Mouse (Mus musculus): ENCODE results near the gene Pank1. TPM values are rescaled to one million over a fixed set of nuclear protein-coding genes. Genes with fewer than 3 reads are reported as not detected.

The Pank1 gene
- polyA plus RNA-seq, 1 experiment from 2014 or later, result 10.7 TPM

- H3K27me3 ChIP-seq (ENCODE audit: control insufficient read depth, insufficient read depth, low read length), result no peaks in the 10 kb centered on the region
- no peaks in the 10 kb centered on the region for H3K36me3 ChIP-seq (ENCODE audit: control insufficient read depth, insufficient read depth, low read length)
- H3K4me2 ChIP-seq (ENCODE audit: low read length), result no peak overlapping the region
- DNase-seq, result no peak
- H3K9ac ChIP-seq (replicated peaks; ENCODE audit: low read length), result no peak overlapping the region
- H3K4me1 ChIP-seq (ENCODE audit: control insufficient read depth, insufficient read depth, low read length), result no peaks in the 10 kb centered on the region
- no peak for ATAC-seq (ENCODE audit: low FRiP score, low TSS enrichment)
- no peak overlapping the region for H3K27ac ChIP-seq (replicated peaks; ENCODE audit: low read depth, low read length)
- WGBS, result 93% methylated on average over 7 of the region's 7 CpGs
- no peak overlapping the region for H3K4me3 ChIP-seq (replicated peaks; ENCODE audit: low read depth, low read length)
- no peaks in the 10 kb centered on the region for H3K9me3 ChIP-seq (ENCODE audit: control insufficient read depth, low read length)
Measured at GRCm38 (mm10) chr19:34905424-34905823, 26.2 kb upstream of the Pank1 start.

DNA sequence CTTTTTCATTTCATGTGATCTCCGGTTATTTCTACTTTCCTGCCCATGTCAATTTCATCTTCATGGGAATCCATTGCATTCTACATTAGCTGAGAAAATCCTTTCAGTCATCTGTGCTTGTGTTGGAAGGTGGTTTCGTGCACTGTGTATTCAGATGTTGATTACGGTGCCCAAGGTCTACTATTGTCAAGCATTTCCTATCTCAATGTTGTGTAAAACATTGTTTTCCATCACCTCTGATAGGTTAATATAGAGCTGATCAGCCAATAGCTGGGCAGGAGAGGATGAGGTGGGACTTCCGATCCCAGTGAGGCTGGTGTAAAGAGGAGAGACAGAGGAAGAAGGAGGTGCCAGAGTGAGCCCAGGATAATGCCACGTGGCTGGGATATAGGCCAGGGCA, 24.8 kb upstream of the Pank1 start:
- Histone ChIP-seq H3K9ac (replicated peaks; ENCODE audit: low read length) (no peak overlapping the region), H3K27me3 (ENCODE audit: control insufficient read depth, insufficient read depth, low read length) (no peaks in the 10 kb centered on the region), H3K27ac (replicated peaks; ENCODE audit: low read depth, low read length) (no peak overlapping the region), H3K9me3 (ENCODE audit: control insufficient read depth, low read length) (no peaks in the 10 kb centered on the region), H3K4me1 (ENCODE audit: control insufficient read depth, insufficient read depth, low read length) (no peaks in the 10 kb centered on the region), H3K4me2 (ENCODE audit: low read length) (no peak overlapping the region), H3K4me3 (replicated peaks; ENCODE audit: low read depth, low read length) (no peak overlapping the region), H3K36me3 (ENCODE audit: control insufficient read depth, insufficient read depth, low read length) (no peaks in the 10 kb centered on the region)
- ATAC-seq (ENCODE audit: low FRiP score, low TSS enrichment) (no peak), DNase-seq (no peak)
- WGBS, result 82% methylated on average over 5 of the region's 5 CpGs

GRCm38 (mm10) chr19:34901735-34902134, 22.5 kb upstream of the Pank1 start:
- DNase-seq, result no peak
- no peaks in the 10 kb centered on the region for H3K36me3 ChIP-seq (ENCODE audit: control insufficient read depth, insufficient read depth, low read length)
- H3K4me2 ChIP-seq (ENCODE audit: low read length), result no peak overlapping the region
- 94% methylated on average over 2 of the region's 2 CpGs for WGBS
- H3K4me3 ChIP-seq (replicated peaks; ENCODE audit: low read depth, low read length), result no peak overlapping the region
- ATAC-seq (ENCODE audit: low FRiP score, low TSS enrichment), result no peak
- no peak overlapping the region for H3K9ac ChIP-seq (replicated peaks; ENCODE audit: low read length)
- no peaks in the 10 kb centered on the region for H3K4me1 ChIP-seq (ENCODE audit: control insufficient read depth, insufficient read depth, low read length)
- H3K9me3 ChIP-seq (ENCODE audit: control insufficient read depth, low read length), result no peaks in the 10 kb centered on the region
- H3K27ac ChIP-seq (replicated peaks; ENCODE audit: low read depth, low read length), result no peak overlapping the region
- no peaks in the 10 kb centered on the region for H3K27me3 ChIP-seq (ENCODE audit: control insufficient read depth, insufficient read depth, low read length)

- H3K9me3 ChIP-seq (ENCODE audit: control insufficient read depth, low read length), result no peaks in the 10 kb centered on the region
- no peak for DNase-seq
- no peaks in the 10 kb centered on the region for H3K4me1 ChIP-seq (ENCODE audit: control insufficient read depth, insufficient read depth, low read length)
- no peak overlapping the region for H3K9ac ChIP-seq (replicated peaks; ENCODE audit: low read length)
- H3K27me3 ChIP-seq (ENCODE audit: control insufficient read depth, insufficient read depth, low read length), result no peaks in the 10 kb centered on the region
- no peak overlapping the region for H3K27ac ChIP-seq (replicated peaks; ENCODE audit: low read depth, low read length)
- H3K4me3 ChIP-seq (replicated peaks; ENCODE audit: low read depth, low read length), result no peak overlapping the region
- no peak overlapping the region for H3K4me2 ChIP-seq (ENCODE audit: low read length)
- no peaks in the 10 kb centered on the region for H3K36me3 ChIP-seq (ENCODE audit: control insufficient read depth, insufficient read depth, low read length)
- whole genome bisulfite sequencing, result 95% methylated on average over 7 of the region's 7 CpGs
- no peak for ATAC-seq (ENCODE audit: low FRiP score, low TSS enrichment)
Measured at GRCm38 (mm10) chr19:34901266-34901665, 22.0 kb upstream of the Pank1 start.

DNA sequence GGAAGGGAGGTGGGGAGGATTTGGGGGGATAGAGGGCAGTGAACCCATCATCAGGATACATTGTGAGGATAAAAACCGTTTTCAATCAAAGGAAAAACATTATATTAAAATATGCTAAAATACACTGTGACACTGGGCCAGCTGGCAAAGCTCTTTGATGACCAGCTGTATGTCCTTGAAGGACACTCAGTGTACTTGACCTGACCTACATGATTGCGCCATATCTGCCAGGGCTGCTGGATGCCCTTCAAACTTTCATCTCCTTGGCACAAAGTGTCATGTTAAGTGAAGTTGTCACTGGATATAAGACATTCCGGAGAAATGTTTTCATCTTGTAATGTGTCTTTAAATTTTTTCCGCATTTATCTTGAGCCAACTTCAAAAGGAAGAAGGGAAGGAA, 19.7 kb upstream of the Pank1 start:
- Histone ChIP-seq H3K4me3 (replicated peaks; ENCODE audit: low read depth, low read length) (no peak overlapping the region), H3K4me1 (ENCODE audit: control insufficient read depth, insufficient read depth, low read length) (no peaks in the 10 kb centered on the region), H3K9me3 (ENCODE audit: control insufficient read depth, low read length) (no peaks in the 10 kb centered on the region), H3K36me3 (ENCODE audit: control insufficient read depth, insufficient read depth, low read length) (no peaks in the 10 kb centered on the region), H3K4me2 (ENCODE audit: low read length) (no peak overlapping the region), H3K27me3 (ENCODE audit: control insufficient read depth, insufficient read depth, low read length) (no peaks in the 10 kb centered on the region), H3K27ac (replicated peaks; ENCODE audit: low read depth, low read length) (no peak overlapping the region), H3K9ac (replicated peaks; ENCODE audit: low read length) (no peak overlapping the region)
- DNase-seq (no peak), ATAC-seq (ENCODE audit: low FRiP score, low TSS enrichment) (no peak)
- WGBS, result 89% methylated on average over 4 of the region's 4 CpGs

- no peaks in the 10 kb centered on the region for H3K36me3 ChIP-seq (ENCODE audit: control insufficient read depth, insufficient read depth, low read length)
- no peak overlapping the region for H3K4me3 ChIP-seq (replicated peaks; ENCODE audit: low read depth, low read length)
- H3K27me3 ChIP-seq (ENCODE audit: control insufficient read depth, insufficient read depth, low read length), result no peaks in the 10 kb centered on the region
- no peak overlapping the region for H3K9ac ChIP-seq (replicated peaks; ENCODE audit: low read length)
- DNase-seq (no peak), ATAC-seq (ENCODE audit: low FRiP score, low TSS enrichment) (no peak)
- no peaks in the 10 kb centered on the region for H3K9me3 ChIP-seq (ENCODE audit: control insufficient read depth, low read length)
- no peak overlapping the region for H3K27ac ChIP-seq (replicated peaks; ENCODE audit: low read depth, low read length)
- H3K4me1 ChIP-seq (ENCODE audit: control insufficient read depth, insufficient read depth, low read length), result no peaks in the 10 kb centered on the region
- H3K4me2 ChIP-seq (ENCODE audit: low read length), result no peak overlapping the region
- WGBS, result 92% methylated on average over 15 of the region's 15 CpGs
Measured at GRCm38 (mm10) chr19:34897082-34897965, 18.1 kb upstream of the Pank1 start.

- no peak overlapping the region for H3K9ac ChIP-seq (replicated peaks; ENCODE audit: low read length)
- H3K4me2 ChIP-seq (ENCODE audit: low read length), result no peak overlapping the region
- DNase-seq, result no peak
- no peak overlapping the region for H3K4me3 ChIP-seq (replicated peaks; ENCODE audit: low read depth, low read length)
- H3K36me3 ChIP-seq (ENCODE audit: control insufficient read depth, insufficient read depth, low read length), result no peaks in the 10 kb centered on the region
- H3K9me3 ChIP-seq (ENCODE audit: control insufficient read depth, low read length), result no peaks in the 10 kb centered on the region
- no peak for ATAC-seq (ENCODE audit: low FRiP score, low TSS enrichment)
- no peaks in the 10 kb centered on the region for H3K4me1 ChIP-seq (ENCODE audit: control insufficient read depth, insufficient read depth, low read length)
- H3K27me3 ChIP-seq (ENCODE audit: control insufficient read depth, insufficient read depth, low read length), result no peaks in the 10 kb centered on the region
- no peak overlapping the region for H3K27ac ChIP-seq (replicated peaks; ENCODE audit: low read depth, low read length)
- 88% methylated on average over 4 of the region's 4 CpGs for WGBS
Measured at GRCm38 (mm10) chr19:34895082-34895481, 15.8 kb upstream of the Pank1 start.

DNA sequence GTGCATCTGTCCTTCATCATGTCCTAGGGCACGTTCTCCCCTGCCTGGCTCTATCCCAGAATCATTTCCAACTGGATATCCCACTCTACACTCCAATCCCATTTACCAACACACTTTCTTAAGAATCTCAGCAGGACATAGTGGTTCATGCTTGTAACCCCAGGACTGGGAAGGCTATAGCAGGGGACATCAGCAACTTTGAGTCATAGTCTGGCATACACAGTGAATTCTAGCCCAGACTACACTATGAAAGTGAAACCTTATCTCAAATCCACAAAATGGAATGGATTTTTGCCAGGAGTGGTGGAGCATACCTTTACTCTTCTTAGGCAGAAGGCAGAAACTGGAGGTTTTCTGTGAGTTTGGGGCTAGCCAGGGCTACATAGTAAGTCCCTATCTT, 12.3 kb upstream of the Pank1 start:
- no peak for ATAC-seq (ENCODE audit: low FRiP score, low TSS enrichment)
- Histone ChIP-seq H3K27ac (replicated peaks; ENCODE audit: low read depth, low read length) (no peak overlapping the region), H3K4me2 (ENCODE audit: low read length) (no peak overlapping the region), H3K36me3 (ENCODE audit: control insufficient read depth, insufficient read depth, low read length) (no peaks in the 10 kb centered on the region), H3K9me3 (ENCODE audit: control insufficient read depth, low read length) (no peaks in the 10 kb centered on the region), H3K4me3 (replicated peaks; ENCODE audit: low read depth, low read length) (no peak overlapping the region), H3K4me1 (ENCODE audit: control insufficient read depth, insufficient read depth, low read length) (no peaks in the 10 kb centered on the region), H3K9ac (replicated peaks; ENCODE audit: low read length) (no peak overlapping the region), H3K27me3 (ENCODE audit: control insufficient read depth, insufficient read depth, low read length) (no peaks in the 10 kb centered on the region)
- DNase-seq, result no peak
- WGBS, result 92% methylated on average over 1 of the region's 1 CpGs

DNA sequence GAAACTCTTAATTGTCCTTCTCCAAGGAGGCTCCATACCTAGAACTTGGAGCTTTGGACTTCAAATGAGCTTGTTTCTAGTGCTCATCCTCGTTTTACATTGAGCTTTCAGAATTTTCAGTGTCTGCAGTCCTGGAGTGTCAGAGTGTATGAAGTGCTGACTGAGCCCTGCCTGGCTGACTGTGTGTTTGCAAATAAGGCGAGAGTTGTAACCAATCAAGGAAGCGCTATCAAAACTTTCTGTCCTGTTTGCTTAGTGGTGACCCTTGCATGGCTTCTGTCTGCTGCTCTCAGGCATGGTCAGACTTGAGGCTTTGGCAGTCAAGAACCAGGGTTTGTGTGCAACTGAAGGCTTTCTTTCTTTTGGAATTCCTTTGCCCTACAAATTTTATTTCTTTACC, 11.7 kb upstream of the Pank1 start:
- Histone ChIP-seq H3K27ac (replicated peaks; ENCODE audit: low read depth, low read length) (no peak overlapping the region), H3K4me1 (ENCODE audit: control insufficient read depth, insufficient read depth, low read length) (no peaks in the 10 kb centered on the region), H3K9me3 (ENCODE audit: control insufficient read depth, low read length) (no peaks in the 10 kb centered on the region), H3K4me2 (ENCODE audit: low read length) (no peak overlapping the region), H3K27me3 (ENCODE audit: control insufficient read depth, insufficient read depth, low read length) (no peaks in the 10 kb centered on the region), H3K36me3 (ENCODE audit: control insufficient read depth, insufficient read depth, low read length) (no peaks in the 10 kb centered on the region), H3K4me3 (replicated peaks; ENCODE audit: low read depth, low read length) (no peak overlapping the region), H3K9ac (replicated peaks; ENCODE audit: low read length) (no peak overlapping the region)
- DNase-seq, result no peak
- WGBS, result 79% methylated on average over 3 of the region's 3 CpGs
- ATAC-seq (ENCODE audit: low FRiP score, low TSS enrichment), result no peak

Data from midbrain, embryonic 14.5 days (tissue).